In genomic region chr19:3875045-3875444, GRCm38 (mm10) we compare ENCODE assay signal across 30 mouse cellular contexts. TPM values are rescaled to one million over a fixed set of nuclear protein-coding genes. Genes with fewer than 3 reads are reported as not detected.
A peak's percentile ranks its signal among the peaks of the same experiment; 100 is the strongest.
DNase-seq lines count a peak whose midpoint lies in the region; ATAC-seq and TF ChIP-seq lines count a peak whose summit lies in the region.
"Had no signal": no experiment of that assay in that cellular context is flagged by ENCODE, and none has a peak within 500 bp of the region (broad histone marks: within the 10 kb centered on the region; RNA-seq: fewer than 3 reads in every experiment).

No protein-coding gene starts in this region.

- H3K27ac ChIP-seq in stomach, embryonic 15.5 days: 0 out of 2 replicates have a peak overlapping the region, but pooled peaks have one; percentile 28
- no peak overlapping the region for H3K27ac ChIP-seq in stomach, postnatal 0 days (replicated peaks)
- H3K27ac ChIP-seq in stomach, embryonic 16.5 days (ENCODE audit: low read length): peak overlapping the region; percentile 58; the same call in 1 of the 2 replicates
- H3K27ac ChIP-seq in forebrain, embryonic 14.5 days (ENCODE audit: low read depth, low read length): no peak overlapping the region
- H3K27ac ChIP-seq: embryonic facial prominence, embryonic 12.5 days; heart, embryonic 10.5 days; hindbrain, embryonic 12.5 days; kidney, postnatal 0 days; liver, embryonic 12.5 days; macrophage; midbrain, embryonic 13.5 days; neural tube, embryonic 15.5 days had no signal

- no peak for TF ChIP-seq EP300 in stomach, postnatal 0 days (optimal IDR thresholded peaks at IDR 0.05)

- no peak for TF ChIP-seq CTCF in stomach, postnatal 0 days (IDR thresholded peaks at IDR 0.05; ENCODE audit: low read depth)
- no peak for TF ChIP-seq CTCF in E14TG2a.4 (conservative IDR thresholded peaks at IDR 0.05; ENCODE audit: low read length)

- H3K36me3 ChIP-seq in stomach, embryonic 15.5 days: 0 out of 2 replicates have a peak, but pooled peaks cover 7% of the 10 kb centered on the region
- no peaks in the 10 kb centered on the region for H3K36me3 ChIP-seq in stomach, postnatal 0 days (ENCODE audit: control insufficient read depth, insufficient read depth, low read length)
- peaks cover 90% of the 10 kb centered on the region for H3K36me3 ChIP-seq in E14TG2a.4 (ENCODE audit: insufficient read depth, low read length)
- no peaks in the 10 kb centered on the region for H3K36me3 ChIP-seq in stomach, embryonic 16.5 days (ENCODE audit: control insufficient read depth, insufficient read depth, low read length)
- no peaks in the 10 kb centered on the region for H3K36me3 ChIP-seq in forebrain, embryonic 14.5 days (ENCODE audit: control insufficient read depth, insufficient read depth, low read length)
- H3K36me3 ChIP-seq: embryonic facial prominence, embryonic 12.5 days; hindbrain, embryonic 12.5 days had no signal

- no peak for DNase-seq in stomach, postnatal 0 days (ENCODE audit: low spot score)
- DNase-seq in fat pad, adult 2 months (ENCODE audit: extremely low read depth, low read depth, low spot score): peak; percentile 65
- DNase-seq in forebrain, embryonic 14.5 days (ENCODE audit: low spot score): no peak
- DNase-seq: adrenal gland, postnatal 14 days; cerebellum, adult 11 months; cerebellum, adult 9-10 months; cerebellum, postnatal 36 days; forebrain, postnatal 0 days; gastrocnemius, postnatal 14 days; heart, postnatal 36 days; kidney, adult 8-10 months; kidney, postnatal 4 days; left cerebral cortex, postnatal 4 days; liver, postnatal 0 days; retina, postnatal 1 day; right cerebral cortex, postnatal 14 days; thymus, adult 2 months; thymus, postnatal 36 days had no signal

- no peaks in the 10 kb centered on the region for H3K27me3 ChIP-seq in stomach, embryonic 15.5 days (replicated peaks)
- no peaks in the 10 kb centered on the region for H3K27me3 ChIP-seq in stomach, postnatal 0 days (ENCODE audit: control insufficient read depth, insufficient read depth, low read length)
- H3K27me3 ChIP-seq in E14TG2a.4 (ENCODE audit: insufficient read depth, low read length): no peaks in the 10 kb centered on the region
- H3K27me3 ChIP-seq in stomach, embryonic 16.5 days (ENCODE audit: control insufficient read depth, insufficient read depth, low read length): no peaks in the 10 kb centered on the region
- H3K27me3 ChIP-seq in forebrain, embryonic 14.5 days (replicated peaks; ENCODE audit: control insufficient read depth, insufficient read depth, low read length): no peaks in the 10 kb centered on the region
- H3K27me3 ChIP-seq: embryonic facial prominence, embryonic 12.5 days; hindbrain, embryonic 12.5 days; liver, embryonic 12.5 days; midbrain, embryonic 13.5 days; neural tube, embryonic 15.5 days had no signal

- 0 out of 2 replicates have a peak, but pooled peaks cover 3% of the 10 kb centered on the region for H3K4me1 ChIP-seq in stomach, embryonic 15.5 days
- H3K4me1 ChIP-seq in stomach, postnatal 0 days (replicated peaks; ENCODE audit: control insufficient read depth, insufficient read depth): peaks cover 3% of the 10 kb centered on the region; the same call in 1 of the 2 replicates
- peaks cover 58% of the 10 kb centered on the region for H3K4me1 ChIP-seq in E14TG2a.4 (replicated peaks; ENCODE audit: low read depth, low read length)
- H3K4me1 ChIP-seq in stomach, embryonic 16.5 days (ENCODE audit: control insufficient read depth, insufficient read depth, low read length): peaks cover 14% of the 10 kb centered on the region; the same call in 1 of the 2 replicates
- H3K4me1 ChIP-seq in forebrain, embryonic 14.5 days (ENCODE audit: control insufficient read depth, insufficient read depth, low read length): no peaks in the 10 kb centered on the region
- H3K4me1 ChIP-seq: hindbrain, embryonic 12.5 days had no signal

- H3K9me3 ChIP-seq in stomach, embryonic 15.5 days: no peaks in the 10 kb centered on the region
- H3K9me3 ChIP-seq in stomach, postnatal 0 days (ENCODE audit: control insufficient read depth, low read length): no peaks in the 10 kb centered on the region
- no peaks in the 10 kb centered on the region for H3K9me3 ChIP-seq in E14TG2a.4 (ENCODE audit: low read length)
- no peaks in the 10 kb centered on the region for H3K9me3 ChIP-seq in stomach, embryonic 16.5 days (replicated peaks; ENCODE audit: control insufficient read depth, low read length)
- H3K9me3 ChIP-seq in forebrain, embryonic 14.5 days (replicated peaks; ENCODE audit: control insufficient read depth, low read length): no peaks in the 10 kb centered on the region
- H3K9me3 ChIP-seq: embryonic facial prominence, embryonic 12.5 days; heart, embryonic 10.5 days; hindbrain, embryonic 12.5 days; liver, embryonic 12.5 days; midbrain, embryonic 13.5 days; neural tube, embryonic 15.5 days had no signal

- H3K4me3 ChIP-seq in stomach, embryonic 15.5 days (replicated peaks): no peak overlapping the region
- no peak overlapping the region for H3K4me3 ChIP-seq in stomach, postnatal 0 days (ENCODE audit: low read depth, low read length)
- 0 out of 2 replicates have a peak overlapping the region, but pooled peaks have one; percentile 4 for H3K4me3 ChIP-seq in E14TG2a.4 (replicated peaks; ENCODE audit: low read length)
- H3K4me3 ChIP-seq in stomach, embryonic 16.5 days (replicated peaks; ENCODE audit: low read length): no peak overlapping the region
- no peak overlapping the region for H3K4me3 ChIP-seq in forebrain, embryonic 14.5 days (ENCODE audit: low read depth, low read length)
- H3K4me3 ChIP-seq: embryonic facial prominence, embryonic 12.5 days; heart, embryonic 10.5 days; hindbrain, embryonic 12.5 days; liver, embryonic 12.5 days; midbrain, embryonic 13.5 days; neural tube, embryonic 15.5 days had no signal

- no peak overlapping the region for H3K4me2 ChIP-seq in stomach, embryonic 15.5 days
- H3K4me2 ChIP-seq in stomach, postnatal 0 days (replicated peaks; ENCODE audit: low read depth): no peak overlapping the region
- no peak overlapping the region for H3K4me2 ChIP-seq in stomach, embryonic 16.5 days (ENCODE audit: low read depth, low read length)
- H3K4me2 ChIP-seq in forebrain, embryonic 14.5 days (ENCODE audit: low read length): no peak overlapping the region
- H3K4me2 ChIP-seq: embryonic facial prominence, embryonic 12.5 days; hindbrain, embryonic 12.5 days; liver, embryonic 12.5 days; midbrain, embryonic 13.5 days; neural tube, embryonic 15.5 days had no signal

- WGBS in stomach, embryonic 15.5 days: 64% methylated on average over 7 of the region's 7 CpGs
- WGBS in stomach, postnatal 0 days: 63% methylated on average over 7 of the region's 7 CpGs
- 70% methylated on average over 7 of the region's 7 CpGs for WGBS in stomach, embryonic 16.5 days
- WGBS in forebrain, embryonic 14.5 days: 83% methylated on average over 7 of the region's 7 CpGs

- H3K9ac ChIP-seq in stomach, embryonic 15.5 days: no peak overlapping the region
- no peak overlapping the region for H3K9ac ChIP-seq in stomach, postnatal 0 days (ENCODE audit: low read length)
- no peak overlapping the region for H3K9ac ChIP-seq in stomach, embryonic 16.5 days (ENCODE audit: low read length)
- H3K9ac ChIP-seq in forebrain, embryonic 14.5 days (ENCODE audit: low read length): no peak overlapping the region
- H3K9ac ChIP-seq: embryonic facial prominence, embryonic 12.5 days; forebrain, postnatal 0 days; hindbrain, embryonic 12.5 days; liver, embryonic 12.5 days; liver, postnatal 0 days; midbrain, embryonic 13.5 days; neural tube, embryonic 15.5 days had no signal

- peak; percentile 50; the same call in 1 of the 2 replicates for ATAC-seq in stomach, embryonic 15.5 days (ENCODE audit: insufficient read depth, low FRiP score, low read depth)
- ATAC-seq in stomach, postnatal 0 days (ENCODE audit: low FRiP score, low TSS enrichment): no peak
- peak; percentile 44; the same call in 1 of the 2 replicates for ATAC-seq in stomach, embryonic 16.5 days (ENCODE audit: insufficient read depth, low FRiP score)
- ATAC-seq in monocyte, adult 5-6 weeks (replicated peaks; ENCODE audit: insufficient number of reproducible peaks, low FRiP score, low TSS enrichment, poor library complexity, severe bottlenecking): no peak
- no peak for ATAC-seq in forebrain, embryonic 14.5 days
- ATAC-seq: forebrain, postnatal 0 days; liver, embryonic 12.5 days; liver, postnatal 0 days; midbrain, embryonic 13.5 days had no signal

RNA-seq across cellular contexts. Expression of gene Chka, which starts 23.5 kb away (rescaled TPM):
- 56.9 and 65.3 TPM in 2 replicates for polyA plus RNA-seq in stomach, embryonic 15.5 days (2015; fragmentation: Nextera tagmentation; extraction: Ambion mirVana)
- polyA plus RNA-seq in stomach, postnatal 0 days (2015; fragmentation: Nextera tagmentation; extraction: Ambion mirVana): 21.2 and 24.2 TPM in 2 replicates
- polyA plus RNA-seq in stomach, embryonic 16.5 days (2015; fragmentation: Nextera tagmentation; extraction: Ambion mirVana): 42.2 and 44.4 TPM in 2 replicates
- total RNA-seq in monocyte, adult 5-6 weeks (2017): 34.8 to 59.4 TPM (median 42.0 TPM) in 3 replicates
- polyA plus RNA-seq in forebrain, embryonic 14.5 days (2014; fragmentation: Nextera tagmentation; extraction: Ambion mirVana): 32.0 and 49.5 TPM in 2 replicates

RNA-seq across cellular contexts. Expression of gene Tcirg1, which starts 31.9 kb away (rescaled TPM):
- 34.7 and 42.6 TPM in 2 replicates for polyA plus RNA-seq in stomach, embryonic 15.5 days (2015; fragmentation: Nextera tagmentation; extraction: Ambion mirVana)
- 17.4 and 21.8 TPM in 2 replicates for polyA plus RNA-seq in stomach, postnatal 0 days (2015; fragmentation: Nextera tagmentation; extraction: Ambion mirVana)
- polyA plus RNA-seq in stomach, embryonic 16.5 days (2015; fragmentation: Nextera tagmentation; extraction: Ambion mirVana): 43.1 and 46.6 TPM in 2 replicates
- 181 to 259 TPM (median 252 TPM) in 3 replicates for total RNA-seq in monocyte, adult 5-6 weeks (2017)
- 5.8 and 9.1 TPM in 2 replicates for polyA plus RNA-seq in forebrain, embryonic 14.5 days (2014; fragmentation: Nextera tagmentation; extraction: Ambion mirVana)

RNA-seq across cellular contexts. Expression of gene Ndufs8, which starts 37.5 kb away (rescaled TPM):
- 312 and 320 TPM in 2 replicates for polyA plus RNA-seq in stomach, embryonic 15.5 days (2015; fragmentation: Nextera tagmentation; extraction: Ambion mirVana)
- polyA plus RNA-seq in stomach, postnatal 0 days (2015; fragmentation: Nextera tagmentation; extraction: Ambion mirVana): 277 and 284 TPM in 2 replicates
- polyA plus RNA-seq in stomach, embryonic 16.5 days (2015; fragmentation: Nextera tagmentation; extraction: Ambion mirVana): 271 and 298 TPM in 2 replicates
- 27.2 to 46.8 TPM (median 33.1 TPM) in 3 replicates for total RNA-seq in monocyte, adult 5-6 weeks (2017)
- 243 and 301 TPM in 2 replicates for polyA plus RNA-seq in forebrain, embryonic 14.5 days (2014; fragmentation: Nextera tagmentation; extraction: Ambion mirVana)

RNA-seq across cellular contexts. Expression of gene Aldh3b1, which starts 54.6 kb away (rescaled TPM):
- polyA plus RNA-seq in stomach, embryonic 15.5 days (2015; fragmentation: Nextera tagmentation; extraction: Ambion mirVana): 3.6 and 4.2 TPM in 2 replicates
- polyA plus RNA-seq in stomach, postnatal 0 days (2015; fragmentation: Nextera tagmentation; extraction: Ambion mirVana): 1.8 and 2.2 TPM in 2 replicates
- polyA plus RNA-seq in stomach, embryonic 16.5 days (2015; fragmentation: Nextera tagmentation; extraction: Ambion mirVana): 3.5 and 4.9 TPM in 2 replicates
- total RNA-seq in monocyte, adult 5-6 weeks (2017): 54.5 to 74.4 TPM (median 57.2 TPM) in 3 replicates
- polyA plus RNA-seq in forebrain, embryonic 14.5 days (2014; fragmentation: Nextera tagmentation; extraction: Ambion mirVana): 1.9 and 2.0 TPM in 2 replicates

RNA-seq across cellular contexts. Expression of gene Unc93b1, which starts 59.9 kb away (rescaled TPM):
- polyA plus RNA-seq in stomach, embryonic 15.5 days (2015; fragmentation: Nextera tagmentation; extraction: Ambion mirVana): 21.4 and 22.2 TPM in 2 replicates
- 17.4 and 19.7 TPM in 2 replicates for polyA plus RNA-seq in stomach, postnatal 0 days (2015; fragmentation: Nextera tagmentation; extraction: Ambion mirVana)
- 25.6 and 29.9 TPM in 2 replicates for polyA plus RNA-seq in stomach, embryonic 16.5 days (2015; fragmentation: Nextera tagmentation; extraction: Ambion mirVana)
- total RNA-seq in monocyte, adult 5-6 weeks (2017): 243 to 349 TPM (median 322 TPM) in 3 replicates
- 7.5 and 9.4 TPM in 2 replicates for polyA plus RNA-seq in forebrain, embryonic 14.5 days (2014; fragmentation: Nextera tagmentation; extraction: Ambion mirVana)

Comparison
In these comparisons a context has a peak if more than half of its experiments do, and no peak if none do; other contexts are left out.
1. ATAC-seq: peak in stomach, embryonic 15.5 days (single experiment) and stomach, embryonic 16.5 days (single experiment); none in stomach, postnatal 0 days (single experiment), monocyte, adult 5-6 weeks (single experiment) and forebrain, embryonic 14.5 days (single experiment).
2. H3K27ac ChIP-seq: peak in stomach, embryonic 15.5 days (single experiment) and stomach, embryonic 16.5 days (single experiment); none in stomach, postnatal 0 days (single experiment) and forebrain, embryonic 14.5 days (single experiment).